Mouse (Mus musculus) gastrocnemius, adult 18-20 months (tissue): ENCODE data around the gene Stag1. TPM values are rescaled to one million over a fixed set of nuclear protein-coding genes. Genes with fewer than 3 reads are reported as not detected.

Experiments used
- DNase-seq: peaks from one replicate; pipeline ENCODE4 v3.0.0; 2021; ENCODE audit warnings: low spot score
- total RNA-seq, 2 experiments: library from RNA; stranded (reverse); gene quantifications; 2 replicates each; pipeline ENCODE4 v1.2.3; 2021

Stag1 gene
- total RNA-seq, 2 experiments from 2014 or later: 19.5 to 26.1 TPM

DNA sequence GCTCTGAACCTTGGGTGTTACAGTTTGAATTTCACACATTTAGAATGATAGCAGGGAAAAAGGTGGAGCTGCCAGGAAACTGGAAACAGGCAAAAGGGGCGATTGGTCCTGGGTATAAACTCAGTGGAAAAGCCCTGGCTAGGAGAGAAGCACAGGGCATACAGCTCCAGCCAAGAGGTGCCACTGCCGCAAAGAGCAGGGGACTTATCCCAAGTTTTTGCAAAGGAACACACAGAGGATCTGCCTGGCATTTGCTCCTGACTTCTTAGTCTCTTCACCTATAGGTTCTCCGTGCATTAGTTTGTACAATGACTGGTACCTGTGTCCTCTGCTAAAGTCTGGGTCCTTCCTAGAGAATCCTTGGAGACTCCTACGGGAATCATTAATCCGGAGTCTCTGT, 5.6 kb downstream of the Stag1 start:
- no peak for DNase-seq

DNA sequence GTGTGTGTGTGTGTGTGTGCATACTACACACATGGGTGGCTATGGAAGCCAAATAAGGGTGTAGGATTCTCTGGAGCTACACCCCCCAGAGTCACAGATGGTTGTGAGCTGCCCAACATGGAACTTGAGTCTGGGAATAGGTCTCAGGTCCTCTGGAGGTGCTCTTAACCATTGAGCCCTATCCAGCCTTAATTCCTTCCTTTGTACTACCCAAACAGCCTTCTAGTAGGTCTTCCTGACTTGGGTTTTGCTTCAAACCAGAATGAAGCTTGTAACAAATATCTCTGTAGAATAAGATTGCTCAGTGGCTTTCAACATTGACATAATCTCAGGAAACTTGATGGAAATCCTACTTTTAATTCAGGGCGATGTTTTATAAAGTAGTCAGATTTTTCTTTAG, 7.9 kb downstream of the Stag1 start:
- DNase-seq: no peak

DNA sequence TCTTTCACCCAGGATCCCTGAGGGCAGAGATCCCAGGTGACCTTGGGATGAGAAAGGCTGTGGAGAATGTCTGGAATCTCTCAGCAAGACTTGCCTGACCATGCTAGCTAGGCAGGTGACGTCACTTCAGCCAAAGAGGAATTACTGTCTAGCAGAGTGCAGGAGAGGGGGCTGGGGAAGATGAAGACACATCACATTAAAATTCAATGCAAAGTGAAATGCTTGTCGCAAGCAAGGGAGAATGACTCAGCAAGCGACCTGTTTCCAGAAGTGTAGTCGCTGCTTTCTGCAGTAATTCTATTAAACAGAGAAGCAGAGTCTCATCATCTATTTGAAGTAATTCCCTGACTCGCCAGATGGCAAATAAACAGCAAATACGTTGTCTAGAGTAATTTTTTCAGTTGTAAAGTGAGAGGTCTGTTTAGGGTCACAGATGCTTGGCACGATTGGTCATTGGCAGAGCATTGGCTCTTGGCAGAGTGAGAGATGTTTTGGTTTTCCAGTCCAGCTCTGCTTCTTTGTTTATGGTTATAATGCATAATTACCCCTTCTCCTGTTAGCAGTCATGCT, 8.5 kb downstream of the Stag1 start:
- DNase-seq: peak; percentile 2

DNA sequence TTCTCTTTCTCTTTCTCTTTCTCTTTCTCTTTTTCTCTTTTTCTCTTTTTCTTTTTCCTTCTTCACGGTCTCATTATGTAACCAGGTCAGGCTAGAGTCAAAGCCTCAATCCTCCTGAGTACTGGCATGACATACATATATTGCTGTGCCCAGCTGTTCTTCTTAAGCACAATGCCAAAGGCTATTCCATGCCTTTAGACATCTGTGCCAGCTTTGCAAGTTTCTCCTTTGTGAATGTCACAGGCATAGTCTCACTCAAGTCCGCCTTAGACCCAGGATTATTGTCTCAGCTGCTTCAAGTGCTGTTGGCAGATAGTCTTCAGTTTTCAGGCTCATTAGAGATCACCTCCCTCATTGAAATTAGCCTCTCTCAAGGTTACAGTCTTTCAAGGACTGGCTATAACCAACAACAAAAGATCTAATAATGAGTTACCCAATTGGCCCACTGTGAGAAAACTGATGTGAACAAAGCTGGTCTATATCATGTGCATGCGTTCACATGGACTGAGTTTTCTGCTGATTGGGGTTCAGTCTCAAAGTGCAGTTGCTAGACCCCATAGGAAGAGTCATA, 16.0 kb downstream of the Stag1 start:
- DNase-seq: no peak

DNA sequence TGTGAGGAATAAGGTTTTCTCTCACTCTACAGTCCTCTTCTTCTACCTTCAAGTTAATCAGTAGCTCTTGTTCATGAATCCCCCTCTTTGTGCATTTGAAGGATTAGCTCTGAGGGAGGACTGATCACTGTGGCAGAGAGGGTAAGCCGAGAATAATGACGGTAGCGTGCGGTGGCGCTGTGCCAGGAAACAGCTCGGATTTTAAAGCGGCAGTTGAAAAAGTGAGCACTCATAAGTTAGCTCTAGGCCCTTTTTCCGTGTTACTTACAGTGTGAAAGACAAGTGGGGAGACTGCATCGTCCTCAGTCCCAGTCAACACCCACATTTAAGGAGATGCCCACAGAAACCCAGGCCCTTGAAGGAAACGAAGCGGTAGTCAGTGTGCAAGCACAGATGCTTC, 19.3 kb downstream of the Stag1 start:
- peak; percentile 12 for DNase-seq

DNA sequence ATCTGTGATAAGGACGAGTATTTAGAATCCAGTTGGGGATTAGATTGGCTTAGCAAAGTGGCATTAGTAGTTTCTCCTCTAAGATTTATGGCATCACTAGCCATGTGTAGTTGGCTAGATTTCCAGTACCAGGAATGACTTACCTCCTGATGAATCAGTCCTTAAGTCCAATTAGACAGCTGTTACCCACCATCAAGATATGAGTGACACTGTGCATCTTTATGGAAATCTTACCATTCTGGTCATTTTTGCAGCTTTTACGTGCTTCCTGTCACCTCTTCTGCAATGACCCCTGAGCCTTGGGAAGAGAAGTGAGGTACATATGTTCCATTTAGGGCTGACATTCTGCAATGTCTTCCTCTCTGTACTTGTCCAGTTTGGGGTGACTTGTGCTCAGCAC, 28.7 kb downstream of the Stag1 start:
- no peak for DNase-seq

DNA sequence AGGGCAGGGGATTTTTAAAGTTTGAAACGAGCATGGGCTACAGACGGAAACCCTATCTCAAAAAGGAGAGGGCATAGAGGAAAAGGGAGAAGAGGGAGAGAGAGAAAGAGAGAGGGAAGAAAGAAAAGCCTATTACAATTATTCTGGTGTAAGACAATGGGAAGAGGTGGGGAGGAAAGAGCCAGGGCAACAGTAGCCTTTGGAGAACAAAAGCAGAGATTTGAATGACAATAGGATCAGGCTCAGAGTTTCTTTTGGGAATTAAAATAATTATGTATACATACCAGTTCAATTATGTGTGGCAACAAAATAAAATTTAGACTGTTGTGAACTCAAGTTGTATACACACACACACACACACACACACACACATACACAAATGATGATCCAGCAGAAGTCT, 43.2 kb downstream of the Stag1 start:
- no peak for DNase-seq

DNA sequence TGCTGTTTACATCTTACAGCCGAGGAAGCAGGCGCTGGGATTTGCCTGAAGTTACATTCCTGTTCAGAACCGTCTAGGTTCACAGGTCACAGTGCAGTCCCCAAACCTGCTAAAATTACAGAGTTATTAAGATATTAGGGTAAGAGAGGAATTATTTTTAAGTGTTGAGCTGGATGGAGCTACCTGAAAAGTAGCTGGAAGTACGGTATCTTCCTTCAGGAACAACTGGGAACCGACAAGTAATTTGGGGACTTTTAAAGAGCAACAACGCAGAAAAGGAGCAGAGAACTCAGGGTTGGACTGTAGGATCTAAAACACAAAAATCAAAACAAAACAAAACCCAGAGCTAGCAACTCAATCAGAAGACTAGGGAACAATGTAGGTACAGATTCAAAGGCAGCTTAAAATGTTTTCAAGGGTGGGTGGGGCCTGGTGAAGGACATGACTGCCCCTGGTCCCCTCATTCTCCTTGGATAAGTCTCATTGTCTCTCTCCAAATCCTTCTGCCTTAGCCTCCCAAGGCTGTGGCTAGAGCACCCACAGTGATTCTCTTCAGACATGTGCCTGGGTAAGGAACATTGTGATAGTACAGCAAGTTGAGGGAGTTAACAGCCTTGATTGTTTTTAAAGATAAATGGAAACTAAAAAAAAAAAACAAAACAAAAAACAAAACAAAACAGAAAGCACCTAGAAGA, 43.9 kb downstream of the Stag1 start:
- DNase-seq: no peak

DNA sequence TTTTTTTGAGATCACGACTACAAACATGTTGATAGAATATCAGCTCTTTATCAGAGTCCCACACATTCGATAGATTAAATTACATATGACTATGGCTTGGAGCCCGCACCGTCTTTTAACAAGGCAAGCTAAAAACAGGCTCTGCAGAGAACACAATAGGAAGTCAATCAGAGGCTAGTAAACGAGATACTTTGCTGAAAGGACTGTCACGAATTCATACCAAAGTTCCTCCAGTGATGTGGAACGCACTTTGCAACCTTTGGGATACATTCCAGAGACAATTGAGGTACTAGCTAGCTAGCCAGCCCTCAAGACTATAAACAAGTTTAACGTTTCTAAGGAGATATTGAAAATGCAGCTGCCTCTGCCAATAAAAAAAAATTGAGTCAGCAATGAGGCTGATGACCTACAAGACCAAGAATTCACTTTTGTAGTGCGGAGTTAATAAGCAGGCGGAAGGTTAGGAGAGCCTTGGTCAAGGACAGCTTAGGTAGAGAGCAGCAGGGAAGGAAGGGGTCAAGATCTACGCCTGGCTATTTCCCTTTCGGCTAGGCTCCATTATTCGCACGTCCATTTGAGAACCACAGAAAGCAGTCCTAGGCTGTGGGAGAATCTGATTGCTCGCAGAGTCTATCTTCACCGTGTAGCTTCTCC, 44.7 kb downstream of the Stag1 start:
- no peak for DNase-seq

DNA sequence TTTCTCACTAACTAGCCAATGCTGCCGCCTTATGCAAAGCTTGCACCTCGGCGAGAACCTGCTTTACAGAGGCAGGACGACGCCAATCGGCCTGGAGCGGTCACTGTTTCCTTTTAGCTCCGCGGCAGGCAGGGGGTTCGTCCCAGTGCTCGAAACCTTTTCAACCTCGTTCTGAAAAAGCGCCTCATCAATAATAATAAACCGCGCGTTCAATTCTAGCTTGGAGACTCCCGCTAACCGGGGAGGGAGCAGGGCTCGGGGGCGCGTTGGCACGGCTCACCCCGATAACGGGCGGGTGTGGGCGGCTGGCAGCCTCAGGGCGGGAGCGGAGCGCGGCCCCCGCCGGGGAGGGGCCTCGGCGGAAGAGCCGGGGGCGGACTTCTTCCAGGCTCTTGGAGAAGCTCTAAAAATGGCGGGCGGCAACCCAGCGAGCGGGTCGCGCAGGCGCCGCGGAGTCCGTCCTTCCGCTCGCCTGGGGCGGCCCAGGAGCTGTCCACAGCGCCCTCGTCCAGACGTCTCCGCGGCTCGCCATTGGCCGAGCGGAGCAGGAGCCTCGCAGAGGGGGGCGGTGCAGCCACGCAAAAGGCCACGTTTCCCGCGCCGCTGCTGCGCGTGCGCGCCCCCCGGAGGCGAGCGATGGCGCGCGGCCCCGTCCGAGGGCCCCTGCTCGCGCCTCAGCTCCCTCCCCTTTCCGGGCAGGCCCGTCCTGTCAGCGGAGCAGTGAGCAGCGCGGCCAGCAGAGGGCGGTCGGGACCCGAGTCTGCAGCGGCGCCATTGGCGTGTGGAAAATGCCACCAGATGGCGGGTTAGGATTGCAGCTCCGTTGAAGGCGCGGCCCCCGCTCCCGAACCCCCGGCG, 45.5 kb downstream of the Stag1 start:
- DNase-seq: peak; percentile 99

DNA sequence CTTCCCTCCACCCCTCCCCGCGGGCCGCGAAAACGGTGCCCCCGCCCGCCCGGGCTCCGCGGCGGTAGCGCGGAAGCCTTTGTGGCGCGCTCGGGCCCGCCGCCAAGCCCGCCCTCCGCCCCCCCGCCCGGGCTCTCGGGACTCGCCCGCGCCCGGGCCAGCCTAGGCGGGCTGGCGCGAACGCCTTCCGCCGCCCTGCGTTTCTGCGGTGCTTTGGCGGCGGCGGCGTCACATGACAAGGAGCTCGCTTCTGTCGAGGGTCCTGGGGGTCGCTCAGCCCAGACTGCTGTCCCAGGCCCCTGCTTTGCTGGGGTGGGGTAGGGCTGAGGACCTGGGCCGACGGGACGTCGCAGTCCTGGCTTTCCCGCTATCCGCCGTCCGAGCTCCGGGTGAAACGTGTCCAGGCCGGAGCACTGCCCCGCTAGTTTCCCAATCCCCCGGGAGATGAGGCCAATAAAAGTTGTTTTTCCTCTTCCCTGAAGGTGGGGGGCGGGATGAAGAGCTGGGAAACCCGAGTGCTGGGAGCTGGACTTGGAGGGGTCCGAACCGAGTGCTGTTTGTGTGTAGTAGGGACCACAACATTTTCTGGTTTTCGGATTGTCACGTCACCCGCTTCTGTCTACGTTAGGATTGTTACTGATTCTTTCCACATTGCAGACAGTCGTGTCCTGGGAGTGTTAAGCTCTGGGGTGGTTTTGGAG, 46.6 kb downstream of the Stag1 start:
- DNase-seq: peak; percentile 71

DNA sequence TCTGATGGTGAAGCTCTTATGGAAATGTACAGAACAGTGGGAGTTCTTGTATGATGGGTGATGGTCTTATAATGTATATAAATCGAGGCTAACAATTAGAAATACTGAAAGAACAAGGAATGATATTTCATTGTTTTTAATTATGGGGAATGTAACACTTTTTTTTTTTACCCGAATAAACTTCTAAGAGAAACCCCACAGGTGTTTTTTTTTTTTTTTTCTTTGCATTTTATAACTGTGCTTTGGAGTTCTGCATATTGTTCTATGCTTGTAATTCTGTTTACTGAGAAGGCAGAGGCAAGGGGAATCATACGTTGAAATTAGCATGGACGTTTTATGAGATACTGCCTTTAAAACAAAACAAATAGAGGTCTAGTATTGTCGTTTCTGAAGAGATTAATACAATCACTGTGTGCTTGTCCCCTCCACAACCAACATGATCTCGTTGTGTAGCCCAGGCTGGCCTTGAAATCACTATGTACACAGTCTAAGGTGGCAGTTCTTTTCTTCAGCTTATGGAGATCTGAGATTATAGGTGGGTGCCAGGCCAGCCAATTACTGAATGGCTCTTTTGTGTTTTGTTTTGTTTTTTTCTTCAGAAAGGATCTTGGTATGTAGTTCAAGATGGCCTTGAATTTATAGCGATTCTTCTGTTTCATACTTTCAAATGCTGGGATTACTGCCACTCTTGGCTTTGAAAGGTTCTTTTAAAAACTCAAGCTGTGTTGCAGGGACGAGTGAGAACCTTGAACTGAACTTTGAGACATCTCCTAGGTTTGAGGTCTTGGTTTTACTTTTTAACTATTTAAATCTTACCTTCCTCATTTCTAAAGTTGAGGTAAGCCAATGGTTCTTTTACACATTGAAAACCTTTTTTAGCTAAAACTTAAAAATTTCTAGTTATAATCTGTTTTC, 47.7 kb downstream of the Stag1 start:
- DNase-seq: no peak

DNA sequence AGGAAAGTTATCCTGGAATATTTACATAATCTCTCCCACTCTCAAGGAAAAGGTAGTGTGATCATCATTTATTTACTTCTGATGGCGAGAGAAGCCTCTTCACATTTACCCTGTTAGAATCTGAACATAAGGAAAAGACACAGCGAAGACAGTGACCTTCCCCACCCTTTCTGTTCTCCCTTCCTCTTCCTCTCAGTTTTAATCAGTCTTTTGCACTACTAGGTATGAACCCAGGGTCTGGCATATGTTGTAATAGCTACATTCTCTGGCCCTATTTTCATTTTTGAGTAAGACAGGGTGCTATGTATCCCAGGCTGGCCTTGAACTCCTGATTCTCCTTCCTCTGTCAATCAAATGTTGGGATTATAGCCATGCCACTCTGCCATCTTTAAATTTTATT, 48.7 kb downstream of the Stag1 start:
- no peak for DNase-seq

DNA sequence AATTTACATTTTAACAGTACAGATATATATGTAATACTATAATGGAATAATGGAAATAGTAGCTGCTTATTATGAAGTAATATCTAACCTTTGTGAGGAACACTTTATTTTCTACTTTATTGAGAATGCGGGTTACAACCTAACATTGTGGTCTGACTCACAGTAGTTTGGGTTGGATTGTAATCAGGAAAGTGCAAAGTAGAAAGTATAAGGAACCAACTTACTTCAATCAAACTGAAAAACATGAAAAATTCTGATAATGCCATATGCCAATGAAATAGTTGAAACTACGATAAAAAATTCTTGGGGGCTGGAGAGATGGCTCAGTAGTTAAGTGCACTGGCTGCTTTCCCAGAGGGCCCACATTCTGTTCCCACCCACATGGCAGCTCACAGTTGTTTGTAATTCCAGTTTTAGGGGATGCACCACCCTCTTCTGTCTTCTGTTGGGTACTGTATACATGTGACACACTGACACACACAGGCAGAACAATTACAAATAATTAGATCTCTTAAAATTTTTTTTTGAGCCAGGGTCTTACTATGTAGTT, 50.3 kb downstream of the Stag1 start:
- DNase-seq: no peak

DNA sequence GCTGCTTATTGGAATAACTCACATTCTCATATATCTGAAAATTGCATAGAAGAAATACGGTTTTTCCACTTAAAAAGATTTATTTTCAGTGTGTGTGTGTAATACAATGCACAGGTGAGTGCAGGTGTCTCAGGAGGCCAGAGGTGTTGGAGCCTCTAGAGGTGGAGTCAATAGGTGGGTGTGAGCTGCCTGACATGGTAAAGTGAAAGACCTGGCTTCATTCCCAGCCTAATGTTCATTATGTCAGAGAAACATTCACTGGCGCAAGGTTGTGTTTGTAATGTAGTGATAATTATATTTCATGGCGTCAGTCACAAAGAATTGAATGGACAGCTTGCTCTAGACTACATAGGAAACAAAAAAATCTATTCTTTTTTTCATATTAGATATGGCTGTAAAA, 56.5 kb downstream of the Stag1 start:
- no peak for DNase-seq

DNA sequence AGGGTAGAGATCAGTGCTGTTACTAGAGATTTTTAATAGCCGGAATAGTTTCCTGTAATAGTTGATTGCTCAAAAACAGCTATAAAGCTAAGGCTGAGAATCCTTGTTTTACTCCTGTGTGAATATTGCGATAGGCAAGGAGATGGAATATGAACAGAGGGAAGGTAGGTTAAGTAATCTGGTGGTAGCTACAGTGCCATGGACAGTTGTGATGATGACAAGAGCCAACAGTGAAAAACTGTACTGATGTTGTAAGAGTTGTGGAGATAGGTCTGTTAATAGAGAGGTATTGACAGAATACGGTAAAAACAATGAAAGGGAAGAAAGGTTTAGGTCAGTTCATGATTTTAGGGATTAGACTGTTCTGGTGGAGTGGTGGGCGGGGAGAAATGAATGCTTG, 58.5 kb downstream of the Stag1 start:
- DNase-seq: no peak

DNA sequence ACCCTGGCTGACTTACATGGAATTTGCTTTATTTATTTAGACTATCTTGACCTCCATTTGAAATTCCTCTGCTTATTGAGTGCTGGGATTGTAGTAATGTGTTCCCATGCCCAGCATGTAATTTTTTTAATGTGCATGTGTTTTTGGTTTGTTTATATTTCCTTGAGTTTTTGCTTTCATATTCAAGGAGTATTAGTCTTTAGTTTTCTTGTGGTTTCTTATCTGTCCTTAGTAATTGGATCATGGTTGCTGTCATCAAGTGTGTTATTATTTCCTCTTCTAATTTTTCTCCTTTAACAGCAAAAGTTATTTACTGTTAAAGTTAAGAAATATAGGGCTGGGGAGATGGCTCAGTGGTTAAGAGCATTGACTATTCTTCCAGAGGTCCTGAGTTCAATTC, 63.0 kb downstream of the Stag1 start:
- no peak for DNase-seq

DNA sequence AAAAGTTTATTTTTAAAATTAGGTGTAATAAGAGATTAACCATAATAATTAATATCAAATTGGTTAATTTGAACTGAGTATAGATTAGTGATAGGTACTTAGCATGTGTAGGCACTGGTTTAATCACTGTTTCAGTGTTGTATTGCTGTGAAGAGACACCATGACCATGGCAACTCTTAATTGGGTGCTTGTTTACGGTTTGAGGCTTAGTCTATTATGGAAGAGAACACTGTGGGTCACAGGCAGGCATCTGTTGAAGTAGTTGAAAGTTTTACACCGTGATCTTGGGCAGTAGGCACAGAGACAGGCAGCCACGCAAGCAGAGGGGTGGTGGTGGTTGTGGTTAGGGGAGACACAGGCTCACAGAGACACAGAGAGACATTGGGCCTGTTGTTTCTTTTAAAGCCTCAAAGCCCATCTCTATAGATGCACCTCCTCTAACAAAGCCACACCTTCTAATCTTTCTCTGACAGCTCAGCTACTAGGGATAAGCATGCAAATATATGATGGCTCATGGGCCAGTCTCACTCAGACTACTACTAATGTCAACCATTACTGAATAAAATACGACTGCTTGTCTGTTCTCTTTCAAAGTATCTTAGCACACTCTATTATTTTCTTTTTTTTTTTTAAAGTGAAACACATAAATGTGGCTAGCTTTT, 66.0 kb downstream of the Stag1 start:
- DNase-seq: no peak

DNA sequence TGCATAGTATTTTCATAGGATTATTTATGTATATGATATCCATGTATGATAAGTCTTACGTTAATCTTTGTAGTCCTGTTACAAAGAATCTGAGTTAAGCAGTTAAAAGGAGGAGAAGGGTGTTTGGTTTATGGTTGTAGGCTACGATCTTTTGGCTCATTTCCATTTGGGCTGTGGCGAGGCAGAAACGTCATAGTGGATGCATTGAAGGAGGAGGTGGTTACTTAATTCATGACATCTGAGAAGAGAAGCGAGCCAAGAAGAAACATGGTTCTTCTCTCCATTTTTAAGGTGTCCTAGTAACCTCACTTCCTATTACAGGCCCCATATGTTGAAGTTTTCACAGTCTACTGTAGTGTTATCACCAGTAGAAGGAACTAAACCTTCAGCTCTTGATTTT, 72.6 kb downstream of the Stag1 start:
- no peak for DNase-seq
